ENCODE assay signal across 11 mouse cellular contexts in genomic region chr1:118913414-118914385, GRCm38 (mm10).
DNase-seq lines count a peak whose midpoint lies in the region; ATAC-seq and TF ChIP-seq lines count a peak whose summit lies in the region.
"Had no signal": no experiment of that assay in that cellular context is flagged by ENCODE, and none has a peak within 500 bp of the region (broad histone marks: within the 10 kb centered on the region; RNA-seq: fewer than 3 reads in every experiment).

No protein-coding gene starts in this region.

- H3K4me2 ChIP-seq in hindbrain, embryonic 14.5 days (replicated peaks) = peak overlapping the region; percentile 37; the same call in 1 of the 2 replicates
- H3K4me2 ChIP-seq: heart, embryonic 13.5 days; neural tube, embryonic 12.5 days had no signal

- DNase-seq in brain, embryonic 14.5 days (ENCODE audit: low read depth) = peak; percentile 73
- no peak for DNase-seq in hindbrain, embryonic 14.5 days (ENCODE audit: low spot score)
- peak; percentile 32 for DNase-seq in lung, postnatal 14 days
- DNase-seq in thymus, postnatal 14 days = no peak
- no peak for DNase-seq in right cerebral cortex, postnatal 4 days
- DNase-seq in urinary bladder, postnatal 36 days (ENCODE audit: low spot score in 2 of 2) = no peak
- no peak for DNase-seq in layer of hippocampus, adult 11-12 months (ENCODE audit: low spot score)
- DNase-seq: kidney, adult 8-10 months had no signal

- 0 out of 2 replicates have a peak overlapping the region, but pooled peaks have one; percentile 13 for H3K4me3 ChIP-seq in E14TG2a.4 (replicated peaks; ENCODE audit: low read length)
- no peak overlapping the region for H3K4me3 ChIP-seq in hindbrain, embryonic 14.5 days (replicated peaks; ENCODE audit: low read length)
- H3K4me3 ChIP-seq: heart, embryonic 13.5 days; neural tube, embryonic 12.5 days had no signal

- peaks cover 56% of the 10 kb centered on the region for H3K36me3 ChIP-seq in E14TG2a.4 (ENCODE audit: insufficient read depth, low read length)
- H3K36me3 ChIP-seq in hindbrain, embryonic 14.5 days (replicated peaks; ENCODE audit: control insufficient read depth, insufficient read depth) = no peaks in the 10 kb centered on the region
- H3K36me3 ChIP-seq: heart, embryonic 13.5 days; neural tube, embryonic 12.5 days had no signal

- no peaks in the 10 kb centered on the region for H3K27me3 ChIP-seq in E14TG2a.4 (ENCODE audit: insufficient read depth, low read length)
- H3K27me3 ChIP-seq in hindbrain, embryonic 14.5 days (ENCODE audit: control insufficient read depth, insufficient read depth, low read length) = no peaks in the 10 kb centered on the region

- ATAC-seq in hindbrain, embryonic 14.5 days (ENCODE audit: low FRiP score) = no peak

- 36% methylated on average over 17 of the region's 17 CpGs for WGBS in hindbrain, embryonic 14.5 days

- no peak overlapping the region for H3K9ac ChIP-seq in hindbrain, embryonic 14.5 days
- H3K9ac ChIP-seq: heart, embryonic 13.5 days; neural tube, embryonic 12.5 days had no signal

- no peak for TF ChIP-seq POLR2A in brain, embryonic 14.5 days (IDR thresholded peaks at IDR 0.05; ENCODE audit: borderline replicate concordance, extremely low read depth, insufficient read depth, insufficient read length, poor library complexity, severe bottlenecking)

- H3K9me3 ChIP-seq in E14TG2a.4 (ENCODE audit: low read length) = no peaks in the 10 kb centered on the region
- no peaks in the 10 kb centered on the region for H3K9me3 ChIP-seq in hindbrain, embryonic 14.5 days (ENCODE audit: control insufficient read depth, low read length)
- H3K9me3 ChIP-seq: heart, embryonic 13.5 days; neural tube, embryonic 12.5 days had no signal

- TF ChIP-seq CTCF in E14TG2a.4 (conservative IDR thresholded peaks at IDR 0.05; ENCODE audit: low read length) = no peak
- no peak for TF ChIP-seq CTCF in brain, embryonic 14.5 days (IDR thresholded peaks at IDR 0.05; ENCODE audit: borderline replicate concordance, extremely low read depth, insufficient read depth, insufficient read length)

- H3K4me1 ChIP-seq in E14TG2a.4 (replicated peaks; ENCODE audit: low read depth, low read length) = peaks cover 100% of the 10 kb centered on the region
- peaks cover 19% of the 10 kb centered on the region for H3K4me1 ChIP-seq in hindbrain, embryonic 14.5 days (replicated peaks; ENCODE audit: control insufficient read depth, insufficient read depth, low read length)

- H3K27ac ChIP-seq in hindbrain, embryonic 14.5 days = no peak overlapping the region
- H3K27ac ChIP-seq: heart, embryonic 13.5 days; neural tube, embryonic 12.5 days had no signal

Comparison
In these comparisons a context has a peak if more than half of its experiments do, and no peak if none do; other contexts are left out.
1. DNase-seq: peak in brain, embryonic 14.5 days (single experiment) and lung, postnatal 14 days (single experiment); none in hindbrain, embryonic 14.5 days (single experiment), thymus, postnatal 14 days (single experiment), right cerebral cortex, postnatal 4 days (single experiment), urinary bladder, postnatal 36 days (0 of 2) and layer of hippocampus, adult 11-12 months (single experiment).